Mouse (Mus musculus) embryonic facial prominence, embryonic 11.5 days (tissue): ENCODE data around the gene Sema4c. TPM values are rescaled to one million over a fixed set of nuclear protein-coding genes. Genes with fewer than 3 reads are reported as not detected.
A peak's percentile ranks its signal among the peaks of the same experiment; 100 is the strongest.

Source experiments
- ATAC-seq: fragments of 200-750 bp; cut with Nextera tagmentation; replicated peaks from 2 replicates; pipeline ENCODE4 v1.8.0; 2017; ENCODE audit warnings: low read depth; ENCODE audit not compliant: insufficient number of reproducible peaks, low FRiP score, low TSS enrichment
- DNase-seq: peaks from one replicate; pipeline ENCODE4 v3.0.0-alpha.2; 2015; ENCODE audit warnings: low spot score
- H3K27ac ChIP-seq: fragments of 300-500 bp; sonication (generic); replicated peaks from 2 replicates; pipeline ENCODE4 v1.5.1; 2014; ENCODE audit warnings: mild to moderate bottlenecking, low read depth, low read length, control low read depth
- H3K27me3 ChIP-seq: fragments of 300-500 bp; sonication (generic); 2 replicates; pipeline ENCODE4 v1.6.1; 2014; ENCODE audit warnings: mild to moderate bottlenecking, low read length, moderate library complexity, mixed read lengths; ENCODE audit not compliant: control insufficient read depth, insufficient read depth
- H3K36me3 ChIP-seq: fragments of 300-500 bp; sonication (generic); replicated peaks from 2 replicates; pipeline ENCODE4 v1.6.1; 2014; ENCODE audit warnings: low read depth, mild to moderate bottlenecking, low read length, moderate library complexity, mixed read lengths; ENCODE audit not compliant: control insufficient read depth, insufficient read depth
- H3K4me1 ChIP-seq: fragments of 300-500 bp; sonication (generic); 2 replicates; pipeline ENCODE4 v1.6.1; 2014; ENCODE audit warnings: low read length, mixed read lengths; ENCODE audit not compliant: control insufficient read depth, insufficient read depth
- H3K4me2 ChIP-seq: fragments of 300-500 bp; sonication (generic); 2 replicates; pipeline ENCODE4 v1.6.1; 2014; ENCODE audit warnings: low read depth, mild to moderate bottlenecking, control low read depth, low read length, moderate library complexity
- H3K4me3 ChIP-seq: fragments of 300-500 bp; sonication (generic); 2 replicates; pipeline ENCODE4 v1.5.1; 2014; ENCODE audit warnings: low read depth, low read length, control low read depth
- H3K9ac ChIP-seq: fragments of 300-500 bp; sonication (generic); replicated peaks from 2 replicates; pipeline ENCODE4 v1.6.1; 2014; ENCODE audit warnings: mild to moderate bottlenecking, control low read depth, low read length
- H3K9me3 ChIP-seq: fragments of 300-500 bp; sonication (generic); replicated peaks from 2 replicates; pipeline ENCODE4 v1.6.1; 2016; ENCODE audit warnings: mild to moderate bottlenecking, low read length, inconsistent platforms, mixed read lengths; ENCODE audit not compliant: control insufficient read depth
- WGBS: fragments of 180-500 bp; shearing (Covaris S2); extraction: QIAGEN DNeasy Blood & Tissue Kit; methylation state at CpG from one replicate; pipeline ENCODE4 v1.1.7; 2014; 5-methylcytosine and 5-hydroxymethylcytosine counted together
- polyA plus RNA-seq: library from polyadenylated mRNA; unstranded; fragments of >200 nt; fragmentation: Nextera tagmentation; extraction: Ambion mirVana; gene quantifications from 2 replicates; pipeline ENCODE4 v1.2.1, GENCODE M21; 2014

Gene Sema4c
- polyA plus RNA-seq, 1 experiment from 2014 or later: 3.7 TPM

DNA sequence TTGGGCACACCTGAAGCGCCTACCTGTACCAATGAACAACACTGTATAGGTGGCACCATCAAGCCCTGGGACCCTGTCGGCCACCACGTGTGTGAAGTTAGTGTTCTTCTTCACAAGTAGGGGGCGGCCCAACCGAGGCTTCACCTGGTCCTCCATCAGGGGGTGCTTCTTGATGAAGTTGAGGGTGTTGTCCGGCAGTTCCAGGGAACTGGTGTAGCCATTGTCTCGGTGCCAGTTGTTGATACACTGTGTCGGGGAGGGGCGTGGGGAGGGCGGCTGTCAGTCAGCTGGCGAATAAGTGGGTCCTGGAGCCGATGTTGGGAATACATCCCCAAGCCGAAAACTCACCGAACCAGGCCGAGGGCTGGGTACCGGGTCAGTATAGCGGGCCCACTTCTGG, 6.2 kb downstream of the Sema4c start:
- Histone ChIP-seq H3K4me2 (no peak overlapping the region), H3K27ac (no peak overlapping the region), H3K9me3 (no peaks in the 10 kb centered on the region), H3K27me3 (no peaks in the 10 kb centered on the region), H3K36me3 (peaks cover 32% of the 10 kb centered on the region), H3K4me3 (no peak overlapping the region), H3K4me1 (peaks cover 19% of the 10 kb centered on the region), H3K9ac (no peak overlapping the region)
- 86% methylated on average over 17 of the region's 17 CpGs for WGBS
- ATAC-seq (no peak), DNase-seq (no peak)

DNA sequence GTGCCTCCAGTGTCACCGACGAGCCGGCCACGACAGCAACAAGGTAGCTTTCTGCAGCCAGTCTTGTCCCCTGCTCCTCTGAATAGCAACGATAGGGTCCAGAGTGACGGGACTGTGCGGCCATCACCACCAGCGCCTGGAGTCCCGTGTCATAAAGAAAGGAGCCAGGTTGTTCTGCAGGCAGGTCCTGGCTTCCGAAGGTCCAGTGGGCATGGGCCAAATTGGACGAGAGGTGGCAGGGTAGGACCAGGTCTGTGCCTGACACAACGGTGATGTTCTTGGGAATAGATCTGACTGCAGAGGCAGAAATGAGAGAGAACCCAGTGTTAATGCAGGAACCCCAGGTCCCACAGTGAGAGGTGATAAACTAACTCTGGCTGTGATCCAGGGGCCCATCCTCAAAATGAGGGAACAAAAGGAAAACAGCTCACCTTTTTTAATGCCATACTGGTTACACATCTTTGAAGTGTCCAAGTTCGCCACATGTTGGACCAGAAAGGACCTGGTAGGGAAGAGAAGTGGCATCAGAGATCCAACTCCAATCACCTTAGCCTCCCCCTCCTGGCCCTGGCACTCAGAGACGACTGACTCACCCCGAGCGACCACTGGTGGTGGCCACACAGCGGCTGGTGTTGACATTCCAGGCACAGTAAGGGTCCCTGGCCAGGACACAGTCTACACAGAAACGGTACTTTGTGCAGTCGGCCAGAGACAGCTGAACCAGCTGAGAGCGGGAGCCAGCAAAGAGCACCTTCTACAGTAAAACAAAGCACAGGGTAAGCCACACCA, 7.9 kb downstream of the Sema4c start:
- Histone ChIP-seq H3K9ac (no peak overlapping the region), H3K27me3 (no peaks in the 10 kb centered on the region), H3K9me3 (no peaks in the 10 kb centered on the region), H3K27ac (no peak overlapping the region), H3K36me3 (peaks cover 32% of the 10 kb centered on the region), H3K4me3 (no peak overlapping the region), H3K4me1 (peaks cover 16% of the 10 kb centered on the region), H3K4me2 (no peak overlapping the region)
- DNase-seq (no peak), ATAC-seq (no peak)
- 76% methylated on average over 20 of the region's 20 CpGs for WGBS

DNA sequence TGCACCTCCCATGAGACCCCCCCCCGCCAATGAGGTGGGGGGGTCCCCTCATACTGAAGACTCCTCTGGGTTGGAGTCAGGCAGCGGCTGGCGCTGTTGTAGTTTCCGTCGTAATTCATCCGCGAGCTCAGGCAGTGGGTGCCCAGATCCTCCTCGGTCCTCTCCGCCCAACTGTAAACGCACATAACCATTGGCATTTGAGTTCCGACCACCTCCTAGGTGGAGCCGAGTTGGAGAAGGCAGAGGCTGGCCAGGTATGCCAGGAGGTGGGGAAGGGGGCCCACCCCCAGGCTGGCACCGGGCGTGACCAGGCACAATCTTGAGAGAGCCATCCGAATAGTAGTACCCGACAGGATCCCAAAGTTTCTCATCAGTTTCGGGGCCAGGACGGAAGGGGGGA, 8.7 kb downstream of the Sema4c start:
- H3K4me2 ChIP-seq: no peak overlapping the region
- H3K4me3 ChIP-seq: no peak overlapping the region
- DNase-seq: no peak
- H3K27ac ChIP-seq: no peak overlapping the region
- WGBS: 86% methylated on average over 18 of the region's 18 CpGs
- H3K4me1 ChIP-seq: peaks cover 10% of the 10 kb centered on the region
- H3K9ac ChIP-seq: no peak overlapping the region
- H3K9me3 ChIP-seq: no peaks in the 10 kb centered on the region
- no peak for ATAC-seq
- H3K27me3 ChIP-seq: no peaks in the 10 kb centered on the region
- H3K36me3 ChIP-seq: peaks cover 32% of the 10 kb centered on the region

DNA sequence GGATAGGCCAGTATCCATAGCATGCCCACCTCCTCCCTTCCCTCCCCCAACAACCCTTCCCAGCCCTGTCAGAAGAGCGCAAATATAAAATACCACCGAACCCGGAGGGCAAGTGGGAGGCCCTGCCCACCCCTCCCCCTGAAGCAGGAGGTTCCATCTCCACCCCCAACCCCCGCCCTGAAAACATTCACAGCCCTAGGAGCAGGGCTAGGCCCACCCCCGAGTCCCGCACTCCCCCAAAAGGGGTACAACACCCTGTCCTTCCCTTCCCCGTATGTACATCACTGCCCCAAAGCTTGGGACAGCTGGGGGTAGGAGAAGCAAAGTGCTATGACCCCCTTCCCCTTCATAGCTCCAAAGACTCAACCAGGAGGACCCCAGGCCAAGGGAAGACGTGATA, 9.4 kb downstream of the Sema4c start:
- Histone ChIP-seq H3K4me1 (peaks cover 10% of the 10 kb centered on the region), H3K4me2 (no peak overlapping the region)

DNA sequence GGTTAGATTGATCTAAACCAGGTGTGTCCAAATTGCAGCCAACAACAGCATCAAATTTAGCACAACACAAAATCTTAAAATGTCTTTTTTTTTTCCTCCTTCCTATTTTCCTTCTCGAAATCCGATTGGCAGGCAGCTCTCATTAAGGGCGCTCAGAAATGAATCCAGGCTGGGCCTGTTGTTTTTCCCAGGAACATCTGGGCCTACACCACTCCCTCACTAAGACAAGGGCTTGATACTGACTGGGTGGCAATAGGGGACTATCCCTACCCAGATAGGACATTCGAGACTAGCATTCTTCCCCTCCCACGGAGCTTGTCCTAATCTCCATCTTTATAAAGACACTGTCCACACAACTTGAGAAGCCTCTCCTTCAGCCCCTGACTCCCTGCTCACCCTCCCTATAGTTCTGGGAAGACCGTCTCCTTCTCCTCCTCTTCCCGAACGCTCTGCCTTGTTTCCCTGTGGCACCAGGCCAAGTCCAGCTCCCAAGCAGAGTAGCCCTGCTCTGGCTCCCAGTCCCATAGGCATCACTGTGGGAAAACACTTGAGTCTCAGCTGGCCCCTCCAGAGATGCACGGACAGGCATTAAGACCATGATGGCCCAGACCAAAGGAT, 10.1 kb downstream of the Sema4c start:
- Histone ChIP-seq H3K9me3 (no peaks in the 10 kb centered on the region), H3K36me3 (peaks cover 28% of the 10 kb centered on the region), H3K27me3 (no peaks in the 10 kb centered on the region), H3K27ac (peak overlapping the region; percentile 52; the same call in 1 of the 2 replicates), H3K4me3 (no peak overlapping the region), H3K4me2 (no peak overlapping the region), H3K4me1 (peaks cover 10% of the 10 kb centered on the region), H3K9ac (peak overlapping the region; percentile 9)
- no peak for ATAC-seq
- DNase-seq: peak; percentile 49
- WGBS: 44% methylated on average over 9 of the region's 9 CpGs

More for the DNA sequence above, 9.4 kb downstream of the Sema4c start:
- 55% methylated on average over 8 of the region's 8 CpGs for WGBS
- ATAC-seq (no peak), DNase-seq (no peak)
- Histone ChIP-seq H3K9me3 (no peaks in the 10 kb centered on the region), H3K9ac (no peak overlapping the region), H3K27me3 (no peaks in the 10 kb centered on the region), H3K4me3 (no peak overlapping the region; the same call in 1 of the 2 replicates), H3K36me3 (peaks cover 32% of the 10 kb centered on the region), H3K27ac (no peak overlapping the region)

DNA sequence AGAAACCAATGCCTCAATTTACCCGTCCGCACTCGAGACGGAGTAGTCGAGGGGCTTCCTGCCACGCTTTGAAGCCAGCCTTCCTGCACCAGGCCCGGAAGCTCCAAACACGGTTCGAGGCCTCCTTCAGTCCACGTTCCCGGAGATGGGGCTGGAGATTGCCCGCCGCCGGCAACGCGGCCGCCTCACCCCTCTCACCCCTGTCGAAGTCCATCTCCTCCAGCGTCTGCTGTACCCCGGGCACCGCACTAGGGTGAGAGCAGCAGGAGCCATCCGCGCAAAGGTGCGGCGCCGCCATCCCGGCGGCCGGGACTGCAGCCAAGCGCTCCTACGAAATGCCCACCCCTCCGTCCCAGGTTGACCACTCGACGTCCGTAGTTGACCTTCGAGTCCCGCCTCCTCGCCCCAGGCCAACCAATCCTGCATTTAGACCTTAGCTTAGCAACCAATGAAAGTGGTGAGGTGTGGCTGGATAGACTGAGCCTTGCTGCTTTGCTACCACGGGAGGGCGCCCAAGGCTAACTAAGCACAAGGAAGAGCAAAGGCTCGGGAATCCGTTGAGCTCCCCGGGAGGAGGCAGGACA, 11.2 kb downstream of the Sema4c start, which contains the start of gene Ankrd39:
TSS of gene Ankrd39 (minus strand) at position 558 of the 584 bp plus-strand sequence.
- peaks cover 18% of the 10 kb centered on the region for H3K36me3 ChIP-seq

DNA sequence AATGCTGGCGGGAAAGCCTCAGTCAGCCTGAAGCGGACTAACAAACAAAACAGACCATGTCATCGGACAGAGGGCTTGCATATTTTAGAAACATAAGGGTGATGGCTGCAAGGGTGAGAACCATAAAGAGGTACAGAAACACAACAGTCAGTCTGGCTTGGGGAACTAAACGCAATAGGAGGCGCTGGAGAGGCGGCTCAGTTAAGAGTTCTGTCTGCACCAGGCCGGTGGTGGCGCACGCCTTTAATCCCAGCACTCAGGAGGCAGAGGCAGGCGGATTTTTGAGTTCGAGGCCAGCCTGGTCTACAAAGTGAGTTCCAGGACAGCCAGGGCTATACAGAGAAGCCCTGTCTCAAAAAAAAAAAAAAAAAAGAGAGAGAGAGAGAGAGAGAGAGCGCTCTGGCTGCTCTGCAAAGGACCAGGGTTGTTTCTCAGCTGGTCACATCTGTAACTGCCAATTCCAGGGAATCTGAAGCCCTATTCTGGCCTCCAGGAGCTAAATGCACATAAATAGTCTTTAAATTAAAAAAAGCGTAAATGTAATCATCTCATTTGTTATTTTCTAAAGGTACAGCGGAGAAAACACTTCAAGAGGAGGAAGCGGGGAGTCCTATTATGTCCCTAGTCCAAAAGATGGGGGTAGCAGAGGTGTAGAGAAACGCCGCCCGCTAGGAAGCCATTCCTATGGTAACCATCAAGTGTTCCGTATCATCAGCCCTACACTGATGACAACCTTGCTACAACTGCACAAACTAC, 12.1 kb downstream of the Sema4c start:
- Histone ChIP-seq H3K36me3 (peaks cover 10% of the 10 kb centered on the region), H3K4me1 (peaks cover 10% of the 10 kb centered on the region), H3K27me3 (no peaks in the 10 kb centered on the region), H3K9ac (peak overlapping the region; percentile 84), H3K4me2 (peak overlapping the region; percentile 81), H3K4me3 (peak overlapping the region; percentile 67), H3K27ac (no peak overlapping the region), H3K9me3 (no peaks in the 10 kb centered on the region)
- ATAC-seq (no peak), DNase-seq (no peak)
- WGBS: 73% methylated on average over 19 of the region's 19 CpGs

More for the DNA sequence above, 11.2 kb downstream of the Sema4c start, which contains the start of gene Ankrd39:
- peaks cover 10% of the 10 kb centered on the region for H3K4me1 ChIP-seq
- H3K4me2 ChIP-seq: peak within 1 kb of the TSS; percentile 81
- H3K4me3 ChIP-seq: peak within 1 kb of the TSS; percentile 67
- peak; percentile 99 for DNase-seq
- H3K27ac ChIP-seq: peak within 1 kb of the TSS; percentile 52
- ATAC-seq: peak; percentile 95
- H3K27me3 ChIP-seq: no peaks in the 10 kb centered on the region
- peak within 1 kb of the TSS; percentile 84 for H3K9ac ChIP-seq
- no peaks in the 10 kb centered on the region for H3K9me3 ChIP-seq
- WGBS: under 1% methylated on average over 43 of the region's 43 CpGs
